Mouse (Mus musculus): ENCODE measurements around the gene Ralgapa1.

- TF ChIP-seq POLR2A (IDR thresholded peaks at IDR 0.05; ENCODE audit: low read depth, low read length) (no peak), CTCF (IDR thresholded peaks at IDR 0.05; ENCODE audit: extremely low read depth, insufficient read depth, insufficient read length, insufficient replicate concordance) (no peak)
These were observed 115.1 kb downstream of the Ralgapa1 start for GRCm38 (mm10) chr12:55705881-55706280.

All from spleen, adult 2 months (tissue).